Mouse (Mus musculus) ES-E14 (cell line): ENCODE measurements at regions not wholly inside any gene's neighbourhood (a gene's known extent, or its start where the extent isn't known, plus 50 kb on each side); places are given as distances from the start of the nearest gene placed in this dataset.
A peak's percentile ranks its signal among the peaks of the same experiment; 100 is the strongest.

Experiments
- DNase-seq: peaks from one replicate; pipeline ENCODE4 v3.0.0-alpha.2; 2013; ENCODE audit warnings: low read depth, low spot score
- H3K27ac ChIP-seq: 2 replicates; pipeline ENCODE4 v1.5.1; 2012; ENCODE audit warnings: low read depth, mild to moderate bottlenecking, low read length, moderate library complexity, mixed read lengths; ENCODE audit not compliant: poor library complexity, insufficient read depth, severe bottlenecking
- H3K36me3 ChIP-seq: 2 replicates; pipeline ENCODE4 v1.6.1; 2012; ENCODE audit warnings: mild to moderate bottlenecking, low read length, moderate library complexity, mixed read lengths; ENCODE audit not compliant: control insufficient read depth, poor library complexity, insufficient read depth, severe bottlenecking
- H3K4me1 ChIP-seq, 2 experiments: fragments of 150-350 bp in 1 of 2; sonication (generic) in 1 of 2; 2 replicates each; pipeline ENCODE4 v1.6.1; 2012; ENCODE audit warnings: low read length in 2 of 2, mild to moderate bottlenecking in 1 of 2, mixed read lengths in 1 of 2; ENCODE audit not compliant: control insufficient read depth in 2 of 2, insufficient read depth in 2 of 2, poor library complexity in 1 of 2
- H3K4me3 ChIP-seq, 2 experiments: fragments of 150-350 bp in 1 of 2; sonication (generic) in 1 of 2; 2 replicates each; pipeline ENCODE4 v1.5.1; 2012; ENCODE audit warnings: low read length in 2 of 2, low read depth in 1 of 2, mild to moderate bottlenecking in 1 of 2, mixed read lengths in 1 of 2; ENCODE audit not compliant: insufficient read depth in 1 of 2, poor library complexity in 1 of 2, severe bottlenecking in 1 of 2
- H3K9ac ChIP-seq: 2 replicates; pipeline ENCODE4 v1.6.1; 2012; ENCODE audit warnings: low read depth, mild to moderate bottlenecking, low read length, mixed read lengths; ENCODE audit not compliant: poor library complexity, insufficient read depth, severe bottlenecking
- H3K9me3 ChIP-seq: fragments of 150-350 bp; sonication (generic); 2 replicates; pipeline ENCODE4 v1.6.1; 2012; ENCODE audit warnings: low read depth, mild to moderate bottlenecking, low read length; ENCODE audit not compliant: control insufficient read depth, insufficient read depth
- CHD2 ChIP-seq: IDR thresholded peaks from 2 replicates; pipeline ENCODE4 v1.6.1; 2014; ENCODE audit warnings: mild to moderate bottlenecking, low read depth, low read length, inconsistent platforms
- HCFC1 ChIP-seq: IDR thresholded peaks from 2 replicates; pipeline ENCODE4 v1.6.1; 2012; ENCODE audit warnings: low read length, inconsistent platforms, borderline replicate concordance; ENCODE audit not compliant: insufficient read depth
- MAFK ChIP-seq: IDR thresholded peaks from 2 replicates; pipeline ENCODE4 v1.6.1; 2014; ENCODE audit warnings: mild to moderate bottlenecking, low read depth, low read length, inconsistent platforms; ENCODE audit not compliant: insufficient read depth
- ZC3H11A ChIP-seq: IDR thresholded peaks from 2 replicates; pipeline ENCODE4 v1.6.1; 2012; ENCODE audit warnings: low read depth, mild to moderate bottlenecking, inconsistent platforms, low read length, borderline replicate concordance
- ZNF384 ChIP-seq: IDR thresholded peaks from 2 replicates; pipeline ENCODE4 v1.6.1; 2012; ENCODE audit warnings: low read depth, low read length, inconsistent platforms
- in situ Hi-C, 2 experiments: fragments of 600-800 bp; cut with MboI; formaldehyde crosslinking; loops; one replicate each; pipeline ENCODE4 v1.15.1; 2025; ENCODE audit warnings: low sequenced_read_pairs in 2 of 2, inconsistent platforms in 1 of 2; ENCODE audit not compliant: unreplicated experiment in 2 of 2

DNA sequence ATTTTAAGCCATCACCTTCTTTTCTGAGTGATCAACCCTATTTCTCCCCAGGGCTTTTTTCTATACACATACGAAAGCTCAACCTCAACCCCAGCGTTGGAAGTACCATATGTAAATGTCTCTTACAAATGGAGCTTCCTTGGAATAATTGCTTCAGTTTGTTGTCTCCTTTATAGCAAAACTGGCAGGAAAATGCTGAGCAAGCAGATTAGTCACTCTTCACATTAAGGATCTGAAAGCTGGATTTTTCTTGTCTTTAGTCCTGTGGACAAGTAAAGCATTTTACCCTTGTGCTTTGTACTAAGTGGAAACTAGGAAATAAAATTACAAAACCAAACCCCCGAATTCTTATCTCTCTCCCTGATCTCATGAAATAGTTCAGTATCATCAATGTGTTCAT, 145.8 kb downstream of the Etaa1 start:
- no peak for DNase-seq
- in situ Hi-C loops, result no loop called here
- H3K4me3 ChIP-seq, result no peak overlapping the region
- H3K27ac ChIP-seq, result no peak overlapping the region
- TF ChIP-seq ZC3H11A, result no peak
- peak; percentile 82 for TF ChIP-seq MAFK
- no peak overlapping the region for H3K9ac ChIP-seq
- no peaks in the 10 kb centered on the region for H3K4me1 ChIP-seq
- H3K9me3 ChIP-seq, result no peaks in the 10 kb centered on the region
- H3K36me3 ChIP-seq, result no peaks in the 10 kb centered on the region

DNA sequence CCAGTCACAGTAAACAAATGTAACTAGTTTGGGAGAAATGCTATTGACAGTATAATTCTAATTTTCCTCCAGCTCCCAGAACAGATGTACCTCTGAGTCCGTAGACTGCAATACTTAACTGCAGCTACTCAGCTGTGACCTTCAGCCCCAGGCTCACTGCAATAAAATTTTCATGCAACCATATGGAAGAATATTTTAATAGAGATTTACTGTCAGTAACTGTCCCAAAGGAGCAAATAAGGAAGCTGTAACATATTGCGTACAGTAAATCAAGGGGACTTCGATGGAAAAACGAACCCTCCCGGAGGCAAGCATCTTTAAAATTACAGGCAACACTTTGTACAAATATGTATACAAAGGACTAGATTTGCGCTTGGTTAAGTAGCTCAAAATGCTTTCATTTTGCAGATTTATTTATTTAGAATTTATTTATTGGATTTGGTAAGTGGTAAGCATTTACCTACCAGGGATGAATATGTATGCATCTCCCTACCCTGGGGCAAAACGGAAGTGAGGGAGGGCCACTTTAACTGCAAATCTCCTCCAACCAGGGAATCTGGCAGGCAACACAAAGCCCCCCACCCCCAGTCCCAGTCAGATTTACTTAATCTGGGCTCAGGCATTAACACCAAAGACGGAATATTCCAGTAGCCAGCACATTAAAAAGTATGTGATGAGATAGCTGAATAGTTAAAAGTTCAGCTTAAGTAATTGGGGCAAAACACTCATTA, 141.7 kb downstream of the Etaa1 start:
- Histone ChIP-seq H3K36me3 (no peaks in the 10 kb centered on the region), H3K27ac (no peak overlapping the region), H3K9ac (no peak overlapping the region), H3K4me1 (no peaks in the 10 kb centered on the region), H3K9me3 (no peaks in the 10 kb centered on the region), H3K4me3 (no peak overlapping the region)
- in situ Hi-C loops, result no loop called here
- DNase-seq, result no peak
- no peak for TF ChIP-seq MAFK
- no peak for TF ChIP-seq ZC3H11A
- no peak for TF ChIP-seq HCFC1
- TF ChIP-seq CHD2, result no peak
- no peak for TF ChIP-seq ZNF384

DNA sequence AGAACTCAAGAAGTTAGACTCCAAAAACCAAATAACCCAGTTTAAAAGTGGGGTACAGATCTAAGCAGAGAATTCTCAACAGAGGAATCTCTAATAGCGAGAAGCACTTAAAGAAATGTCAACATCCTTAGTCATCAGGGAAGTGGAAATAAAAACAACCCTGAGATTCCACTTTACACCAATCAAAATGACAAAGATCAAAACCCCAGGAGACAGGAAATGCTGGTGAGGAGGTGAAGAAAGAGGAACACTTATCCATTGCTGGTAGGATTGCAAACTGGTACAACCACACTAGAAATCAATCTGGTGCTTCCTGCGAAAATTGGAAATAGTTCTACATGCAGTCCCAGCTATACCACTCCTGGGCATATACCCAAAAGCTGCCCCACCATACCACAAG, 111.0 kb downstream of the Etaa1 start:
- Histone ChIP-seq H3K27ac (no peak overlapping the region), H3K4me1 (no peaks in the 10 kb centered on the region), H3K9ac (no peak overlapping the region), H3K4me3 (no peak overlapping the region), H3K36me3 (no peaks in the 10 kb centered on the region), H3K9me3 (no peaks in the 10 kb centered on the region)
- in situ Hi-C loops, result no loop called here
- TF ChIP-seq ZNF384, result no peak
- no peak for TF ChIP-seq MAFK
- TF ChIP-seq HCFC1, result no peak
- TF ChIP-seq ZC3H11A, result no peak
- TF ChIP-seq CHD2, result no peak
- no peak for DNase-seq

DNA sequence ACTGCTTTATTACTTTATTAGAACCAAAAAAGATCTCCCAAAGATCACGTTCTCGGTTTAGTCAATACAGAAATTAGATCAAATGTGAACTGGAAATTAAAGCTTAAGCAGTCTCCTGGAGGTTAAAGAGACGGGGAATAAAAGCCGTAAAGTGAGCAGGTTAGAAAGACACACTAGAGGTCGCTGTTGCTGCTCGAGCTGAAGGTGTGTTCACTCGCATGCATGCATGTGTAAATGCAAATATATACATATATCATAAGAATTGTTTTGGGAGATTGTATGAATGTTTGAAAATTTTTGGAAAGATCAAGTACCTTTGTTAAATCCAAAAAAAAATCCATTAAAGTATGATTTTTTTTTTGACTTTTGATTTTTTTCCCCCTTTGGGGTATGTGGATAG, 101.3 kb downstream of the Etaa1 start:
- no peak overlapping the region for H3K27ac ChIP-seq
- DNase-seq, result peak; percentile 41
- H3K4me1 ChIP-seq, result peaks cover 5 to 6% of the 10 kb centered on the region in 2 experiments; a peak in 3 of 4 replicates
- H3K9ac ChIP-seq, result no peak overlapping the region
- in situ Hi-C loops, result no loop called here
- no peaks in the 10 kb centered on the region for H3K9me3 ChIP-seq
- no peaks in the 10 kb centered on the region for H3K36me3 ChIP-seq
- TF ChIP-seq ZNF384 (0 out of 2 replicates have a peak, but pooled peaks have one; percentile 14), HCFC1 (no peak), CHD2 (no peak), MAFK (no peak), ZC3H11A (peak; percentile 81)
- H3K4me3 ChIP-seq, result no peak overlapping the region
